Mouse (Mus musculus): ENCODE measurements around the gene Cntnap1. TPM values are rescaled to one million over a fixed set of nuclear protein-coding genes. Genes with fewer than 3 reads are reported as not detected.

Gene Cntnap1
- total RNA-seq, 4 experiments from 2014 or later: 173 to 184 (median 176) TPM

GRCm38 (mm10) chr11:101169301-101170107 is 819 bp upstream of the Cntnap1 start:
- DNase-seq (ENCODE audit: low spot score in 2 of 2): no peak

GRCm38 (mm10) chr11:101170811-101171610 is 688 bp downstream of the Cntnap1 start, which contains the start of gene Plekhh3:
Gene Plekhh3, minus strand, starts transcription at chr11:101171351.
- DNase-seq (ENCODE audit: low spot score in 2 of 2): peak; percentile 72 to 97

GRCm38 (mm10) chr11:101171721-101172433 is 1.6 kb downstream of the Cntnap1 start:
- DNase-seq (ENCODE audit: low spot score in 2 of 2): peak in 1 of 2 experiments; percentile 63

GRCm38 (mm10) chr11:101172434-101172815 is 2.1 kb downstream of the Cntnap1 start:
- DNase-seq (ENCODE audit: low spot score in 2 of 2): no peak

GRCm38 (mm10) chr11:101173112-101173511 is 2.8 kb downstream of the Cntnap1 start:
- DNase-seq (ENCODE audit: low spot score in 2 of 2): no peak

- no peak for DNase-seq (ENCODE audit: low spot score in 2 of 2)
These were observed 3.5 kb downstream of the Cntnap1 start for GRCm38 (mm10) chr11:101173631-101174388.

- no peak for DNase-seq (ENCODE audit: low spot score in 2 of 2)
These were observed 4.0 kb downstream of the Cntnap1 start for GRCm38 (mm10) chr11:101174389-101174745.

GRCm38 (mm10) chr11:101174851-101175628 is 4.7 kb downstream of the Cntnap1 start, which contains the start of gene Ccr10:
Gene Ccr10, minus strand, starts transcription at chr11:101175443.
- DNase-seq (ENCODE audit: low spot score in 2 of 2): no peak

GRCm38 (mm10) chr11:101175636-101176116 is 5.4 kb downstream of the Cntnap1 start:
- DNase-seq (ENCODE audit: low spot score in 2 of 2): no peak

GRCm38 (mm10) chr11:101176117-101176691 is 5.9 kb downstream of the Cntnap1 start:
- peak in 1 of 2 experiments; percentile 45 for DNase-seq (ENCODE audit: low spot score in 2 of 2)

GRCm38 (mm10) chr11:101176933-101177773 is 6.8 kb downstream of the Cntnap1 start:
- DNase-seq (ENCODE audit: low spot score in 2 of 2): peak; percentile 59 to 70

GRCm38 (mm10) chr11:101178061-101179058 is 8.0 kb downstream of the Cntnap1 start:
- DNase-seq (ENCODE audit: low spot score in 2 of 2): no peak

GRCm38 (mm10) chr11:101179306-101179705 is 9.0 kb downstream of the Cntnap1 start:
- no peak for DNase-seq (ENCODE audit: low spot score in 2 of 2)

GRCm38 (mm10) chr11:101180261-101180660 is 9.9 kb downstream of the Cntnap1 start:
- DNase-seq (ENCODE audit: low spot score in 2 of 2): no peak

GRCm38 (mm10) chr11:101180846-101181740 is 10.8 kb downstream of the Cntnap1 start:
- DNase-seq (ENCODE audit: low spot score in 2 of 2): peak in 1 of 2 experiments; percentile 55

GRCm38 (mm10) chr11:101181961-101182360 is 11.6 kb downstream of the Cntnap1 start:
- DNase-seq (ENCODE audit: low spot score in 2 of 2): no peak
